Mouse (Mus musculus): ENCODE results near the gene Cdk11b. TPM values are rescaled to one million over a fixed set of nuclear protein-coding genes. Genes with fewer than 3 reads are reported as not detected.

Cdk11b gene
- polyA plus RNA-seq, 1 experiment from 2014 or later = 56.2 TPM

- Histone ChIP-seq H3K4me1 (0 out of 2 replicates have a peak, but pooled peaks cover 5% of the 10 kb centered on the region), H3K4me3 (no peak overlapping the region), H3K27ac (no peak overlapping the region), H3K4me2 (no peak overlapping the region), H3K9me3 (no peaks in the 10 kb centered on the region), H3K27me3 (replicated peaks) (no peaks in the 10 kb centered on the region), H3K9ac (no peak overlapping the region), H3K36me3 (replicated peaks) (no peaks in the 10 kb centered on the region)
- WGBS = 90% methylated on average over 3 of the region's 3 CpGs
- no peak for ATAC-seq (replicated peaks)
Observed at GRCm38 (mm10) chr4:155595777-155596176, 28.9 kb upstream of the Cdk11b start.

DNA sequence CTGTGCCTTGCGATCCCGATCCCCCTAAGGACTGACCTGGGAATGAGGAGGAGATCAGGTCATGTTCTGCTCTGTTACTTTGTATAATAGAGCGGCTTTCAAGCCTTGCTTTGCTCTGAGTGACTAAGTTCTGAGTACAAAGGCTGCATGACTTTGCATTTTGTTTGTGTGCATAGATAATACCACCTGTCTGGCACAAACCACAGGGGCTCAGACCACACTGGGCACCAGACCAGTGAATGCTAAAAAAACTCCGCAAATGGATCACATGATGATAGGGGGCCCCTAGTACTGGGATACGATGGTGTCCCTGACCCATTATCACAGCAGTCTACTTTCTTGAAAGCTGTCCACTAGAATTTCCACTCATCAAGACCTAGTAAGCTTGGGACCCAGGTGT is 28.0 kb upstream of the Cdk11b start:
- H3K36me3 ChIP-seq (replicated peaks) = no peaks in the 10 kb centered on the region
- H3K27ac ChIP-seq = no peak overlapping the region
- no peaks in the 10 kb centered on the region for H3K27me3 ChIP-seq (replicated peaks)
- no peak overlapping the region for H3K4me2 ChIP-seq
- 0 out of 2 replicates have a peak, but pooled peaks cover 5% of the 10 kb centered on the region for H3K4me1 ChIP-seq
- no peaks in the 10 kb centered on the region for H3K9me3 ChIP-seq
- WGBS = 79% methylated on average over 5 of the region's 5 CpGs
- ATAC-seq (replicated peaks) = no peak
- H3K9ac ChIP-seq = no peak overlapping the region
- H3K4me3 ChIP-seq = no peak overlapping the region

DNA sequence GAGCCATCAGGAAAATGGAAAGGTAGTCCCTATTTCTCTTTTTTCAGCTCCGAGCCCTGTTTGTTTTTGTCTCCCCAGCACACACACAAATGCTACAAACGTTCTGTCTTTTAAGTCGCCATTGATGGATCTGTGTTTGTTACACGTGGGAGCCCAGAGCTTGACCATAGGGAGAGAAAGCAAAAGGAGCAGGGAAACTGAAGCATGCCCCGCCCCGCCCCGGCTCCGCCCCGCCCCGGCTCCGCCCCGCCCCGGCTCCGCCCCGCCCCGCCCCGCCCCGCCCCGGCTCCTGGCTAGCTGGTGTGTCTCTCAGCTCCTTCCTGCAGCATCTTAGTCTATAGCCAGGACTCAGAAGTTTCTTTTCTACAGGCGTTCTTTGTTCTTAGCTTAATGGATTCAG is 26.1 kb upstream of the Cdk11b start:
- no peak for ATAC-seq (replicated peaks)
- Histone ChIP-seq H3K27me3 (replicated peaks) (no peaks in the 10 kb centered on the region), H3K4me3 (no peak overlapping the region), H3K4me1 (peaks cover 19% of the 10 kb centered on the region), H3K9me3 (no peaks in the 10 kb centered on the region), H3K27ac (no peak overlapping the region), H3K4me2 (no peak overlapping the region), H3K36me3 (replicated peaks) (no peaks in the 10 kb centered on the region), H3K9ac (no peak overlapping the region)
- 24% methylated on average over 16 of the region's 20 CpGs for WGBS

DNA sequence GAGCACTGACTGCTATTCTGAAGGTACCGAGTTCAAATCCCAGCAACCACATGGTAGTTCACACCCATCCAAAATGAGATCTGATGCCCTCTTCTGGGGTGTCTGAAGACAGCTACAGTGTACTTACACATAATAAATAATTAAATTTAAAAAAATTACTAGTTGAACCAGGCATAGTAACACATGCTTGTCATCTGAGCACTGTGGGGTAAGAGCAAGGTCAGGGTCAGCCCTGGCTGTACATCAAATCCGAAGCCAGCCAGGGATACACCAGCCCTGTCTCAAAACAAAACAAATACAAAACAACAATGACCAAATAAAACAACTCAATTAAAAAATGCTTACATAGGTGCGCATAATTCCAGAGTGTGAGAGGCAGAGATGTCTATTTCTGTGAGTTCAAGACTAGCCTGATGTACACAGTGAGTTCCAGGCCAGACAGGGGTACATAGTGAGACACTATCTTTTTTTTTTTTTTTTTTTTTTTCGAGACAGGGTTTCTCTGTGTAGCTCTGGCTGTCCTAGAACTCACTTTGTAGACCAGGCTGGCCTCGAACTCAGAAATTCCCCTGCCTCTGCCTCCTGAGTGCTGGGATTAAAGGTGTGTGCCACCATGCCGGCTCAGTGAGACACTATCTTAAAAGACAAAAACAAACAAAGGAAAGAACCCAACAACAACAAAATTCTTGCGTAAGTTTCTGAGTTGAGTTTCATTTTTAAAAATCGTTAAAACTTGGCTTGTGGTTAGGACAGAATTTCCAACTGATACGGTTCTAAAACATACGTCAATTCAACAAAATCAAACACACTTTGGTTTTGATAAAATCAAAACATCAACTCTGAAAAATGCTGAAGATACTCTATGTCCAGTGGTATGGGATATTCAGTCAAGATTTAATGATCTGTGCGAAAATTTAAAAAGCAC is 24.5 kb upstream of the Cdk11b start:
- Histone ChIP-seq H3K4me2 (peak overlapping the region; percentile 94), H3K9ac (peak overlapping the region; percentile 96), H3K4me1 (peaks cover 19% of the 10 kb centered on the region), H3K4me3 (peak overlapping the region; percentile 87), H3K36me3 (replicated peaks) (no peaks in the 10 kb centered on the region), H3K27me3 (replicated peaks) (no peaks in the 10 kb centered on the region), H3K27ac (peak overlapping the region; percentile 100), H3K9me3 (no peaks in the 10 kb centered on the region)
- no peak for ATAC-seq (replicated peaks)
- WGBS = 89% methylated on average over 11 of the region's 11 CpGs

DNA sequence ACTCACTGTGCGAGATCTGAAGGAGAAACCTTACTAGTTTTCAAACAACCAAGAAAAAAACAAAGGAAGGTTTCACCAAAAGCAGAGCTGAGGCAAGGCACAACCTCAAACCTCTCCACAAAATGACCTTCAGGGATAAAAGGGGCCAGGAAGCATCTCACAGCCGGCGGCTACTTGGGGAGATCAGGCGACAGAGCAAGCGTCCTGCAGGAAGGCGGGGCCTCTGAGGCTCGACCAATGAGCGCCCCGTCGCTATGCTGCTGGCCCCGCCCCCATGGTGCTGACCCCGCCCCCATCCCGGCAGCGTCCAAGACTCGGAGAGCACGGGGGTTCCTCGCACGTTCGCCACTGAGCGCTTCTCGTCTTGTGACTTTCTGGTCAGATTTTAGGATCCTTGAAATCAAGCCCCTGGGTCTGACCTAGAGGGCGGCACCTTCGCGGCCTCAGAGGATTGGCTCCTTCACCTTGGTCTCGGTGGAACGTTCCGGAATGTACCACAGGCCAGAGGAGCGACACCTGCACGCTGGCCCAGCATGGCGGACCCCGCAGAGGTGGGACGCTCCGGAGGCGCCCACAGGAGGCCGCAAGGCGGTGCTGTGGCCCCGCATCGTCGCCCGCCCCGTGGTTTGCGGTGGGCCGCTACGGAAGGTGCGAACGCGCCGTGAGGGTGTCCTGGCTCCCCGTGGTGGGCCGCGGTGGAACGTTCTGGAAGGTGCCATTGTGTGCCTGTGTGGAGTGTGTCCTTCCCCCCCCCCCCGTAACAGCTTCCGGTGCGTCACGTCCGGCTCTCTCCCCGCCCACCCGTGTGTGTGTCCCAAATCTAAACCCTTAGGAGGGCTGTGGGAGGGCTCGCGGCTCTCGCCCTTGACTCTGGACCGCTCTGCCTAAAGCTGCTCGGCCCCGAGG is 23.3 kb upstream of the Cdk11b start, which contains the start of gene Slc35e2:
Gene Slc35e2, plus strand, starts transcription at position 326 of the 906 bp plus-strand sequence.
- H3K36me3 ChIP-seq (replicated peaks) = no peaks in the 10 kb centered on the region
- H3K27ac ChIP-seq = peak within 1 kb of the TSS; percentile 100
- peaks cover 19% of the 10 kb centered on the region for H3K4me1 ChIP-seq
- H3K4me3 ChIP-seq = peak within 1 kb of the TSS; percentile 87
- H3K27me3 ChIP-seq (replicated peaks) = no peaks in the 10 kb centered on the region
- peak within 1 kb of the TSS; percentile 96 for H3K9ac ChIP-seq
- WGBS = under 1% methylated on average over 55 of the region's 65 CpGs
- peak; percentile 96 for ATAC-seq (replicated peaks)
- peak within 1 kb of the TSS; percentile 94 for H3K4me2 ChIP-seq
- H3K9me3 ChIP-seq = no peaks in the 10 kb centered on the region

DNA sequence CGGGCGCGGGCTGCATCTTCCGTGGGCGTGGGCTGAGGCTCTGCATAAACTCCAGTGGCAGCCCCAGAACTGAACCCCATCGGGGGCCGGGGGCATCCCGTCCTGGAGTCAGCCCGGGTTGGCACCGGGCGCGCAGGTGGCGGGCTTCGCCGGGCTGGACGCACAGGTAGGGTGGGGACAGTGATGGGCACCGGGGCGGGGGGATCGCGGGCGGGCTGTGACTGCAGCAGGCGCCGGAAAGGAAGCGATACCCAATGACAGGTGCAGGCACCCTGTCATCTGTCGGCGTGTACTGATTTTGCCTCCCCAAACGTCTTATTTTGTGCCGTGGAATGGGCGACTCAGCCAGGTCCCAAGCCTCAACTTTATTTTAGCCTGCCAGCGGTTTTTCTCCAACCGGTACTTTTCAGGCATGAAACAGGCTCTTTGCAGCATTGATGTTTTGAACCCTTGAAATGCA is 22.6 kb upstream of the Cdk11b start:
- peak; percentile 59; the same call in 1 of the 2 replicates for ATAC-seq (replicated peaks)
- peak overlapping the region; percentile 96 for H3K9ac ChIP-seq
- H3K4me2 ChIP-seq = peak overlapping the region; percentile 94
- no peaks in the 10 kb centered on the region for H3K27me3 ChIP-seq (replicated peaks)
- peaks cover 19% of the 10 kb centered on the region for H3K4me1 ChIP-seq
- peak overlapping the region; percentile 87 for H3K4me3 ChIP-seq
- H3K36me3 ChIP-seq (replicated peaks) = no peaks in the 10 kb centered on the region
- 2% methylated on average over 31 of the region's 31 CpGs for WGBS
- H3K27ac ChIP-seq = peak overlapping the region; percentile 100
- H3K9me3 ChIP-seq = no peaks in the 10 kb centered on the region

DNA sequence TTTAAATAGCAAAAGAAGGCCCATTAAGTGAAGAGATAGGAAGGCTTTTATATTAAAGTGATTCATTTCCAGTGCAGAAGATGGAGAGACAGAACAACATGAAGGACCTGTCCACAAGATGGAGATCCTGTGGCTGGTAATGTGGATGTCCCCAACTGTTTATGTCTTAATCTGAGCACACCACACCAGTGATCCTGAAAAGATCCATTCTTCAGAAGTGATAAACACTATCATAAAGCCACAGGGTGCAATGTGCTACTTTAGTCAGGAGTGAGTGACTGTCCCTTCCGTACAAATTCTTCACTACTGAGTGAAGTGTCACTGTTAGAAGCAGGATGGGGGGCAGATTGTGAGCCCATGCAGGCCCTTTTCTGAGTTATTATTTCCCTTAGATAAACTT is 21.9 kb upstream of the Cdk11b start:
- no peaks in the 10 kb centered on the region for H3K27me3 ChIP-seq (replicated peaks)
- H3K4me3 ChIP-seq = peak overlapping the region; percentile 87
- H3K4me2 ChIP-seq = peak overlapping the region; percentile 94
- H3K36me3 ChIP-seq (replicated peaks) = no peaks in the 10 kb centered on the region
- no peak for ATAC-seq (replicated peaks)
- no peak overlapping the region for H3K27ac ChIP-seq
- H3K9ac ChIP-seq = 0 out of 2 replicates have a peak overlapping the region, but pooled peaks have one; percentile 96
- H3K4me1 ChIP-seq = peaks cover 19% of the 10 kb centered on the region
- no peaks in the 10 kb centered on the region for H3K9me3 ChIP-seq
- 87% methylated on average over 1 of the region's 1 CpGs for WGBS

GRCm38 (mm10) chr4:155603801-155604200 is 20.9 kb upstream of the Cdk11b start:
- Histone ChIP-seq H3K9me3 (no peaks in the 10 kb centered on the region), H3K9ac (no peak overlapping the region), H3K4me3 (no peak overlapping the region), H3K36me3 (replicated peaks) (no peaks in the 10 kb centered on the region), H3K27ac (no peak overlapping the region), H3K4me2 (no peak overlapping the region), H3K27me3 (replicated peaks) (no peaks in the 10 kb centered on the region), H3K4me1 (peaks cover 19% of the 10 kb centered on the region)
- no peak for ATAC-seq (replicated peaks)
- WGBS = 96% methylated on average over 6 of the region's 6 CpGs

GRCm38 (mm10) chr4:155605132-155605531 is 19.5 kb upstream of the Cdk11b start:
- Histone ChIP-seq H3K36me3 (replicated peaks) (no peaks in the 10 kb centered on the region; the same call in 1 of the 2 replicates), H3K4me1 (peaks cover 19% of the 10 kb centered on the region), H3K27ac (no peak overlapping the region), H3K9ac (no peak overlapping the region), H3K4me3 (no peak overlapping the region), H3K27me3 (replicated peaks) (no peaks in the 10 kb centered on the region), H3K9me3 (no peaks in the 10 kb centered on the region), H3K4me2 (no peak overlapping the region)
- 91% methylated on average over 4 of the region's 4 CpGs for WGBS
- no peak for ATAC-seq (replicated peaks)

DNA sequence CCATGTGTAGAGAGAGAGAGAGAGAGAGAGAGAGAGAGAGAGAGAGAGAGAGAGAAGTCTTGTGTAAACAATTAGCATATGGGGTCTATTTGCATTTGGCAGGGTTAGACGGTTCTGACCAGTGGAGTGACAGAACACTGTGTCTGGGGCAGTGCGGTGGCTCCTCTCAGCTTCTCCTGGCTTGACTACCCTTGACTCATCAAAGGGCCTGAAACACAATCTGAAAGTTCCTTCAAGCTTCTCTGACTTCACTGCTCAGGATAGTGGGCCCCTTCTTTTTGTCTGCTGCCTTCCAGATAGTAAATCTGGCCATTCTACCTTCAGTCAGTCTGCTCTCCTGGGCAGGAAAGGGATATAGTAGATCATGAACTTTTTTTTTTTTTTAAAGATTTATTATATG is 17.8 kb upstream of the Cdk11b start:
- Histone ChIP-seq H3K27ac (no peak overlapping the region), H3K27me3 (replicated peaks) (no peaks in the 10 kb centered on the region), H3K9me3 (no peaks in the 10 kb centered on the region), H3K4me1 (peaks cover 14% of the 10 kb centered on the region), H3K36me3 (replicated peaks) (peaks cover 11% of the 10 kb centered on the region; the same call in 1 of the 2 replicates), H3K4me3 (no peak overlapping the region), H3K9ac (no peak overlapping the region), H3K4me2 (no peak overlapping the region)
- 89% methylated on average over 2 of the region's 2 CpGs for WGBS
- ATAC-seq (replicated peaks) = no peak

- Histone ChIP-seq H3K4me1 (no peaks in the 10 kb centered on the region), H3K27ac (no peak overlapping the region), H3K9ac (no peak overlapping the region), H3K9me3 (no peaks in the 10 kb centered on the region), H3K36me3 (replicated peaks) (peaks cover 43% of the 10 kb centered on the region), H3K4me3 (no peak overlapping the region), H3K27me3 (replicated peaks) (no peaks in the 10 kb centered on the region), H3K4me2 (no peak overlapping the region)
- WGBS = 97% methylated on average over 3 of the region's 3 CpGs
- no peak for ATAC-seq (replicated peaks)
Observed at GRCm38 (mm10) chr4:155611860-155612259, 12.8 kb upstream of the Cdk11b start.

- Histone ChIP-seq H3K9ac (no peak overlapping the region), H3K27me3 (replicated peaks) (no peaks in the 10 kb centered on the region), H3K4me3 (no peak overlapping the region), H3K36me3 (replicated peaks) (peaks cover 55% of the 10 kb centered on the region), H3K27ac (no peak overlapping the region), H3K4me2 (no peak overlapping the region), H3K4me1 (no peaks in the 10 kb centered on the region), H3K9me3 (no peaks in the 10 kb centered on the region)
- 95% methylated on average over 3 of the region's 3 CpGs for WGBS
- no peak for ATAC-seq (replicated peaks)
Observed at GRCm38 (mm10) chr4:155613264-155613663, 11.4 kb upstream of the Cdk11b start.
